Mouse (Mus musculus): Measurements from ENCODE around the gene Klk1b9. TPM values are rescaled to one million over a fixed set of nuclear protein-coding genes. Genes with fewer than 3 reads are reported as not detected.

Gene Klk1b9
- not detected for polyA plus RNA-seq (2014; fragmentation: Illumina TruSeq; extraction: RNeasy Lipid Tissue Mini Kit (QIAGEN cat#74804); ENCODE audit: low read depth, low replicate concordance)

GRCm38 (mm10) chr7:43975761-43976160, at the start of gene Klk1b9:
Gene Klk1b9, plus strand, starts transcription at chr7:43976061.

DNA sequence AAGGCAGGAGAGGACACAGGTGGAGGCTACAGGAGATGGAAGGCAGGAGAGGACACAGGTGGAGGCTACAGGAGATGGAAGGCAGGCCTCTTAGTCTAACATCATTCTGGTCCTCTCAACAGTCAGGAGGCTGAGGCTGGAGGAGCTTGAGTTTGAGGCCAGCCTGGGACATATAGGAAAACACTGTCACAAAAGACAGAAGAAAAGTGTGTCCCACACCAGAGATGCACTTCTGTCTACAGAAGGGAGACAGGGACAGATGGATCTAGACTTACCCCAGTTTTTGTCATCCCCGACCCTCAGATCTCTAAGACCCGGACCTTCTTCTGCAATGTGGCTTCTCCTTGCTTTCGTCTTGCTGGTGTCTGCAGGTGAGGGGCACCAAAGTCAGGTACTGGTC, 42.4 kb upstream of the Klk1b9 start, which contains the start of gene Klk15:
Gene Klk15, plus strand, starts transcription at position 301 of the 400 bp plus-strand sequence.

GRCm38 (mm10) chr7:43950364-43950763, 25.5 kb upstream of the Klk1b9 start, which contains the start of gene Klk1b8:
Gene Klk1b8, plus strand, starts transcription at chr7:43950664.

GRCm38 (mm10) chr7:43966451-43966850, 9.4 kb upstream of the Klk1b9 start, which contains the start of gene Klk1b1:
Gene Klk1b1, plus strand, starts transcription at chr7:43966751.

GRCm38 (mm10) chr7:43995577-43995976, 19.7 kb downstream of the Klk1b9 start, which contains the start of gene Klk1b11:
Gene Klk1b11, plus strand, starts transcription at chr7:43995877.

GRCm38 (mm10) chr7:44011868-44012267, 36.0 kb downstream of the Klk1b9 start, which contains the start of gene Klk1b26:
Gene Klk1b26, plus strand, starts transcription at chr7:44012168.

Other genes with a start within 250 kb of the Klk1b9 start
- not detected for gene Klk12, start 207.2 kb upstream of the Klk1b9 start, polyA plus RNA-seq (2014; fragmentation: Illumina TruSeq; extraction: RNeasy Lipid Tissue Mini Kit (QIAGEN cat#74804); ENCODE audit: low read depth, low replicate concordance)
- gene Klk11, start 201.5 kb upstream of the Klk1b9 start, polyA plus RNA-seq (2014; fragmentation: Illumina TruSeq; extraction: RNeasy Lipid Tissue Mini Kit (QIAGEN cat#74804); ENCODE audit: low read depth, low replicate concordance), result not detected
- not detected for gene Klk10, start 195.0 kb upstream of the Klk1b9 start, polyA plus RNA-seq (2014; fragmentation: Illumina TruSeq; extraction: RNeasy Lipid Tissue Mini Kit (QIAGEN cat#74804); ENCODE audit: low read depth, low replicate concordance)
- not detected for gene Klk9, start 184.2 kb upstream of the Klk1b9 start, polyA plus RNA-seq (2014; fragmentation: Illumina TruSeq; extraction: RNeasy Lipid Tissue Mini Kit (QIAGEN cat#74804); ENCODE audit: low read depth, low replicate concordance)
- 8.1 TPM for gene Klk8, start 178.5 kb upstream of the Klk1b9 start, polyA plus RNA-seq (2014; fragmentation: Illumina TruSeq; extraction: RNeasy Lipid Tissue Mini Kit (QIAGEN cat#74804); ENCODE audit: low read depth, low replicate concordance)
- not detected for gene Klk7, start 164.8 kb upstream of the Klk1b9 start, polyA plus RNA-seq (2014; fragmentation: Illumina TruSeq; extraction: RNeasy Lipid Tissue Mini Kit (QIAGEN cat#74804); ENCODE audit: low read depth, low replicate concordance)
- gene Klk6, start 151.6 kb upstream of the Klk1b9 start, polyA plus RNA-seq (2014; fragmentation: Illumina TruSeq; extraction: RNeasy Lipid Tissue Mini Kit (QIAGEN cat#74804); ENCODE audit: low read depth, low replicate concordance), result not detected
- not detected for gene Klk5, start 134.1 kb upstream of the Klk1b9 start, polyA plus RNA-seq (2014; fragmentation: Illumina TruSeq; extraction: RNeasy Lipid Tissue Mini Kit (QIAGEN cat#74804); ENCODE audit: low read depth, low replicate concordance)
- not detected for gene Klk4, start 94.9 kb upstream of the Klk1b9 start, polyA plus RNA-seq (2014; fragmentation: Illumina TruSeq; extraction: RNeasy Lipid Tissue Mini Kit (QIAGEN cat#74804); ENCODE audit: low read depth, low replicate concordance)
- not detected for gene Klk15, start 42.3 kb upstream of the Klk1b9 start, polyA plus RNA-seq (2014; fragmentation: Illumina TruSeq; extraction: RNeasy Lipid Tissue Mini Kit (QIAGEN cat#74804); ENCODE audit: low read depth, low replicate concordance)
- gene Klk1b8, start 25.4 kb upstream of the Klk1b9 start, polyA plus RNA-seq (2014; fragmentation: Illumina TruSeq; extraction: RNeasy Lipid Tissue Mini Kit (QIAGEN cat#74804); ENCODE audit: low read depth, low replicate concordance), result not detected
- not detected for gene Klk1b1, start 9.3 kb upstream of the Klk1b9 start, polyA plus RNA-seq (2014; fragmentation: Illumina TruSeq; extraction: RNeasy Lipid Tissue Mini Kit (QIAGEN cat#74804); ENCODE audit: low read depth, low replicate concordance)
- not detected for gene Klk1b11, start 19.8 kb downstream of the Klk1b9 start, polyA plus RNA-seq (2014; fragmentation: Illumina TruSeq; extraction: RNeasy Lipid Tissue Mini Kit (QIAGEN cat#74804); ENCODE audit: low read depth, low replicate concordance)
- gene Klk1b26, start 36.1 kb downstream of the Klk1b9 start, polyA plus RNA-seq (2014; fragmentation: Illumina TruSeq; extraction: RNeasy Lipid Tissue Mini Kit (QIAGEN cat#74804); ENCODE audit: low read depth, low replicate concordance), result 0.45 TPM
- not detected for gene Klk1b27, start 76.2 kb downstream of the Klk1b9 start, polyA plus RNA-seq (2014; fragmentation: Illumina TruSeq; extraction: RNeasy Lipid Tissue Mini Kit (QIAGEN cat#74804); ENCODE audit: low read depth, low replicate concordance)
- not detected for gene Klk1b21, start 126.3 kb downstream of the Klk1b9 start, polyA plus RNA-seq (2014; fragmentation: Illumina TruSeq; extraction: RNeasy Lipid Tissue Mini Kit (QIAGEN cat#74804); ENCODE audit: low read depth, low replicate concordance)
- gene Klk1b22, start 136.6 kb downstream of the Klk1b9 start, polyA plus RNA-seq (2014; fragmentation: Illumina TruSeq; extraction: RNeasy Lipid Tissue Mini Kit (QIAGEN cat#74804); ENCODE audit: low read depth, low replicate concordance), result not detected
- not detected for gene Klk1b16, start 160.7 kb downstream of the Klk1b9 start, polyA plus RNA-seq (2014; fragmentation: Illumina TruSeq; extraction: RNeasy Lipid Tissue Mini Kit (QIAGEN cat#74804); ENCODE audit: low read depth, low replicate concordance)
- gene Klk1b24, start 212.2 kb downstream of the Klk1b9 start, polyA plus RNA-seq (2014; fragmentation: Illumina TruSeq; extraction: RNeasy Lipid Tissue Mini Kit (QIAGEN cat#74804); ENCODE audit: low read depth, low replicate concordance), result not detected
- gene Klk1b3, start 222.1 kb downstream of the Klk1b9 start, polyA plus RNA-seq (2014; fragmentation: Illumina TruSeq; extraction: RNeasy Lipid Tissue Mini Kit (QIAGEN cat#74804); ENCODE audit: low read depth, low replicate concordance), result not detected
- gene Klk1b4, start 231.4 kb downstream of the Klk1b9 start, polyA plus RNA-seq (2014; fragmentation: Illumina TruSeq; extraction: RNeasy Lipid Tissue Mini Kit (QIAGEN cat#74804); ENCODE audit: low read depth, low replicate concordance), result not detected
- gene Klk1b5, start 239.9 kb downstream of the Klk1b9 start, polyA plus RNA-seq (2014; fragmentation: Illumina TruSeq; extraction: RNeasy Lipid Tissue Mini Kit (QIAGEN cat#74804); ENCODE audit: low read depth, low replicate concordance), result not detected
- not detected for gene Klk1, start 249.3 kb downstream of the Klk1b9 start, polyA plus RNA-seq (2014; fragmentation: Illumina TruSeq; extraction: RNeasy Lipid Tissue Mini Kit (QIAGEN cat#74804); ENCODE audit: low read depth, low replicate concordance)

Measured in heart, adult 10 weeks (tissue).